Mouse (Mus musculus) urinary bladder, postnatal 10 days (tissue): ENCODE measurements around the gene Pakap.

Experiments
- DNase-seq: peaks from one replicate; pipeline ENCODE4 v3.0.0; 2022; ENCODE audit warnings: low spot score

The Pakap gene

GRCm38 (mm10) chr4:57769007-57769406 lies 201.0 kb downstream of the Pakap start:
- DNase-seq = no peak

GRCm38 (mm10) chr4:57770185-57770823 lies 202.3 kb downstream of the Pakap start:
- no peak for DNase-seq

- no peak for DNase-seq
Measured at GRCm38 (mm10) chr4:57771558-57772219, 203.7 kb downstream of the Pakap start.

GRCm38 (mm10) chr4:57772851-57773510 lies 205.0 kb downstream of the Pakap start:
- DNase-seq = no peak

- no peak for DNase-seq
Measured at GRCm38 (mm10) chr4:57774517-57774916, 206.5 kb downstream of the Pakap start.

GRCm38 (mm10) chr4:57775582-57775981 lies 207.6 kb downstream of the Pakap start:
- no peak for DNase-seq

GRCm38 (mm10) chr4:57780403-57780802 lies 212.4 kb downstream of the Pakap start:
- DNase-seq = no peak

GRCm38 (mm10) chr4:57780833-57781641 lies 213.1 kb downstream of the Pakap start:
- no peak for DNase-seq

GRCm38 (mm10) chr4:57781994-57782393 lies 214.0 kb downstream of the Pakap start:
- no peak for DNase-seq

GRCm38 (mm10) chr4:57782549-57783390 lies 214.8 kb downstream of the Pakap start:
- no peak for DNase-seq

GRCm38 (mm10) chr4:57783391-57783770 lies 215.4 kb downstream of the Pakap start:
- no peak for DNase-seq

GRCm38 (mm10) chr4:57783853-57784600 lies 216.0 kb downstream of the Pakap start:
- DNase-seq = no peak

GRCm38 (mm10) chr4:57788709-57789108 lies 220.7 kb downstream of the Pakap start:
- no peak for DNase-seq

GRCm38 (mm10) chr4:57789118-57789517 lies 221.1 kb downstream of the Pakap start:
- no peak for DNase-seq

- DNase-seq = no peak
Measured at GRCm38 (mm10) chr4:57793989-57794388, 226.0 kb downstream of the Pakap start.

GRCm38 (mm10) chr4:57794547-57794946 lies 226.6 kb downstream of the Pakap start:
- DNase-seq = no peak

GRCm38 (mm10) chr4:57797548-57798285 lies 229.7 kb downstream of the Pakap start:
- DNase-seq = no peak

- no peak for DNase-seq
Measured at GRCm38 (mm10) chr4:57798286-57799018, 230.5 kb downstream of the Pakap start.

- DNase-seq = no peak
Measured at GRCm38 (mm10) chr4:57799297-57799696, 231.3 kb downstream of the Pakap start.
